Mouse (Mus musculus) urinary bladder, postnatal 14 days (tissue): ENCODE results near the gene Helz.
"Not testable (repeated sequence)": the region's sequence is repeated elsewhere in the genome, so short reads cannot be mapped to it uniquely, and the experiment has no call there.

Source experiments
- DNase-seq: peaks from one replicate; pipeline ENCODE4 v3.0.0; 2021; ENCODE audit warnings: low spot score

Gene Helz

GRCm38 (mm10) chr11:107548204-107548975, 660 bp downstream of the Helz start:
- no peak for DNase-seq

GRCm38 (mm10) chr11:107559874-107560273, 12.1 kb downstream of the Helz start:
- no peak for DNase-seq

- DNase-seq, result no peak
Observed at GRCm38 (mm10) chr11:107567431-107567830, 19.7 kb downstream of the Helz start.

GRCm38 (mm10) chr11:107568466-107568995, 20.8 kb downstream of the Helz start:
- DNase-seq, result no peak

- not testable (repeated sequence) for DNase-seq
Observed at GRCm38 (mm10) chr11:107570891-107571290, 23.2 kb downstream of the Helz start.

GRCm38 (mm10) chr11:107571318-107571717, 23.6 kb downstream of the Helz start:
- no peak for DNase-seq

GRCm38 (mm10) chr11:107572551-107572950, 24.8 kb downstream of the Helz start:
- no peak for DNase-seq

GRCm38 (mm10) chr11:107573061-107573692, 25.4 kb downstream of the Helz start:
- peak; percentile 50 for DNase-seq

- peak; percentile 53 for DNase-seq
Observed at GRCm38 (mm10) chr11:107573847-107574246, 26.1 kb downstream of the Helz start.

- no peak for DNase-seq
Observed at GRCm38 (mm10) chr11:107574811-107575705, 27.3 kb downstream of the Helz start.

GRCm38 (mm10) chr11:107576186-107576585, 28.5 kb downstream of the Helz start:
- DNase-seq, result no peak

GRCm38 (mm10) chr11:107577400-107577799, 29.7 kb downstream of the Helz start:
- DNase-seq, result no peak

GRCm38 (mm10) chr11:107578226-107578625, 30.5 kb downstream of the Helz start:
- DNase-seq, result no peak

- DNase-seq, result no peak
Observed at GRCm38 (mm10) chr11:107580786-107581185, 33.1 kb downstream of the Helz start.

GRCm38 (mm10) chr11:107584660-107585451, 37.1 kb downstream of the Helz start:
- peak; percentile 19 for DNase-seq

- not testable (repeated sequence) for DNase-seq
Observed at GRCm38 (mm10) chr11:107586129-107586528, 38.4 kb downstream of the Helz start.

- no peak for DNase-seq
Observed at GRCm38 (mm10) chr11:107587141-107587540, 39.4 kb downstream of the Helz start.

- no peak for DNase-seq
Observed at GRCm38 (mm10) chr11:107592575-107592974, 44.8 kb downstream of the Helz start.

- DNase-seq, result no peak
Observed at GRCm38 (mm10) chr11:107597381-107597780, 49.7 kb downstream of the Helz start.

GRCm38 (mm10) chr11:107605694-107606093, 58.0 kb downstream of the Helz start:
- no peak for DNase-seq

GRCm38 (mm10) chr11:107613906-107614305, 66.2 kb downstream of the Helz start:
- DNase-seq, result no peak
